In the genomic region with DNA sequence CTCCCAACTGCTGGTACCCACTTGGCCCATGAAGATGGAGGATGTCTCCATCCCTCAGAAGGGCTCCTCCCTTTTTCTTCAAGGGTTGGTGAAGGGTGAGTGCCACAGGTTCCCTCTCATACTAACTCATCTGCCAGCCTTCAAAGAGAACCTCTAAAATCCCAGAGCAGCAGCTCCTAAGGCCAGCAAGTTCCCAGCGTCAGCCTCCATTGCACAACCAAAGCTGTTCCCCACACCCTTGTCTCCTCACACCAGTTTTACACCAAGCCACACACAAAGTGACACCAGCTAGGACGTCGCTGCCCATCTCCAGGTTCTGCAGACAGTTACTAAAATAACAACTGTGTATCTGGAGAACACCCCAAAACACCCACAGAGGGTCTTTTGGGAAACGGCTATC, we compare ENCODE assay signal across 10 mouse cellular contexts.
DNase-seq lines count a peak whose midpoint lies in the region; ATAC-seq and TF ChIP-seq lines count a peak whose summit lies in the region.
"Had no signal": no experiment of that assay in that cellular context is flagged by ENCODE, and none has a peak within 500 bp of the region (broad histone marks: within the 10 kb centered on the region; RNA-seq: fewer than 3 reads in every experiment).

No protein-coding gene starts in this region.

- H3K4me3 ChIP-seq in hindbrain, embryonic 13.5 days = no peak overlapping the region
- no peak overlapping the region for H3K4me3 ChIP-seq in hindbrain, embryonic 14.5 days (replicated peaks; ENCODE audit: low read length)
- H3K4me3 ChIP-seq in midbrain, embryonic 10.5 days = no peak overlapping the region
- no peak overlapping the region for H3K4me3 ChIP-seq in midbrain, postnatal 0 days (ENCODE audit: low read depth, low read length)
- H3K4me3 ChIP-seq in embryonic facial prominence, embryonic 10.5 days = no peak overlapping the region
- H3K4me3 ChIP-seq in embryonic facial prominence, embryonic 15.5 days (replicated peaks) = no peak overlapping the region
- H3K4me3 ChIP-seq in thymus, adult 2 months (ENCODE audit: control insufficient read depth, insufficient read depth, low read length) = no peak overlapping the region
- H3K4me3 ChIP-seq: forebrain, embryonic 15.5 days had no signal

- ATAC-seq in hindbrain, embryonic 13.5 days (ENCODE audit: low FRiP score) = no peak
- no peak for ATAC-seq in hindbrain, embryonic 14.5 days (ENCODE audit: low FRiP score)
- no peak for ATAC-seq in midbrain, postnatal 0 days (ENCODE audit: low FRiP score)
- ATAC-seq in embryonic facial prominence, embryonic 15.5 days (ENCODE audit: insufficient number of reproducible peaks, low FRiP score, low TSS enrichment, low read depth) = no peak

- H3K4me1 ChIP-seq in hindbrain, embryonic 13.5 days (replicated peaks) = peaks cover 44% of the 10 kb centered on the region
- H3K4me1 ChIP-seq in hindbrain, embryonic 14.5 days (replicated peaks; ENCODE audit: control insufficient read depth, insufficient read depth, low read length) = peaks cover 15% of the 10 kb centered on the region
- H3K4me1 ChIP-seq in midbrain, embryonic 10.5 days = peaks cover 40% of the 10 kb centered on the region
- H3K4me1 ChIP-seq in midbrain, postnatal 0 days (ENCODE audit: insufficient read depth, low read length) = 0 out of 2 replicates have a peak, but pooled peaks cover 6% of the 10 kb centered on the region
- H3K4me1 ChIP-seq in embryonic facial prominence, embryonic 10.5 days = peaks cover 39% of the 10 kb centered on the region
- H3K4me1 ChIP-seq in embryonic facial prominence, embryonic 15.5 days = peaks cover 38% of the 10 kb centered on the region
- peaks cover 8% of the 10 kb centered on the region; the same call in 1 of the 2 replicates for H3K4me1 ChIP-seq in thymus, adult 2 months (replicated peaks; ENCODE audit: control insufficient read depth, insufficient read depth, low read length)

- 95% methylated on average over 4 of the region's 4 CpGs for WGBS in hindbrain, embryonic 13.5 days
- 93% methylated on average over 4 of the region's 4 CpGs for WGBS in hindbrain, embryonic 14.5 days
- WGBS in midbrain, embryonic 10.5 days = 88% methylated on average over 4 of the region's 4 CpGs
- 88% methylated on average over 4 of the region's 4 CpGs for WGBS in midbrain, postnatal 0 days
- WGBS in embryonic facial prominence, embryonic 10.5 days = 88% methylated on average over 4 of the region's 4 CpGs
- 90% methylated on average over 4 of the region's 4 CpGs for WGBS in embryonic facial prominence, embryonic 15.5 days
- WGBS in thymus, adult 2 months = 95% methylated on average over 4 of the region's 4 CpGs

- no peak for TF ChIP-seq CTCF in midbrain, postnatal 0 days (IDR thresholded peaks at IDR 0.05)
- no peak for TF ChIP-seq CTCF in thymus, adult 2 months (IDR thresholded peaks at IDR 0.05; ENCODE audit: borderline replicate concordance, control insufficient read depth, extremely low read depth, insufficient read depth, low read length, poor library complexity)

- no peak overlapping the region for H3K9ac ChIP-seq in hindbrain, embryonic 13.5 days
- no peak overlapping the region for H3K9ac ChIP-seq in hindbrain, embryonic 14.5 days
- H3K9ac ChIP-seq in midbrain, postnatal 0 days (replicated peaks; ENCODE audit: low read length, poor library complexity, severe bottlenecking) = no peak overlapping the region
- no peak overlapping the region for H3K9ac ChIP-seq in embryonic facial prominence, embryonic 15.5 days
- H3K9ac ChIP-seq: forebrain, embryonic 15.5 days had no signal

- DNase-seq in hindbrain, embryonic 14.5 days (ENCODE audit: low spot score) = no peak
- DNase-seq in midbrain, embryonic 10.5 days (ENCODE audit: low spot score) = no peak
- no peak for DNase-seq in midbrain, postnatal 0 days (ENCODE audit: low spot score)
- no peak for DNase-seq in embryonic facial prominence, embryonic 10.5 days (ENCODE audit: low spot score)
- DNase-seq in right cerebral cortex, adult 2 months (ENCODE audit: low spot score in 2 of 2) = no peak
- no peak for DNase-seq in thymus, adult 2 months
- DNase-seq: cerebellum, adult 18-20 months had no signal

- no peak for TF ChIP-seq POLR2A in thymus, adult 2 months (IDR thresholded peaks at IDR 0.05; ENCODE audit: control insufficient read depth, extremely low read depth, insufficient read depth, low read length, poor library complexity)

- H3K9me3 ChIP-seq in hindbrain, embryonic 13.5 days = no peaks in the 10 kb centered on the region
- H3K9me3 ChIP-seq in hindbrain, embryonic 14.5 days (ENCODE audit: control insufficient read depth, low read length) = no peaks in the 10 kb centered on the region
- no peaks in the 10 kb centered on the region for H3K9me3 ChIP-seq in midbrain, embryonic 10.5 days (replicated peaks)
- no peaks in the 10 kb centered on the region for H3K9me3 ChIP-seq in midbrain, postnatal 0 days (ENCODE audit: low read length)
- H3K9me3 ChIP-seq in embryonic facial prominence, embryonic 10.5 days = no peaks in the 10 kb centered on the region
- H3K9me3 ChIP-seq in embryonic facial prominence, embryonic 15.5 days (replicated peaks) = no peaks in the 10 kb centered on the region
- H3K9me3 ChIP-seq: forebrain, embryonic 15.5 days had no signal

- no peaks in the 10 kb centered on the region for H3K36me3 ChIP-seq in hindbrain, embryonic 13.5 days
- H3K36me3 ChIP-seq in hindbrain, embryonic 14.5 days (replicated peaks; ENCODE audit: control insufficient read depth, insufficient read depth) = no peaks in the 10 kb centered on the region
- no peaks in the 10 kb centered on the region for H3K36me3 ChIP-seq in midbrain, embryonic 10.5 days
- H3K36me3 ChIP-seq in midbrain, postnatal 0 days (ENCODE audit: insufficient read depth, low read length) = no peaks in the 10 kb centered on the region
- H3K36me3 ChIP-seq in embryonic facial prominence, embryonic 10.5 days (replicated peaks) = no peaks in the 10 kb centered on the region
- H3K36me3 ChIP-seq in embryonic facial prominence, embryonic 15.5 days = no peaks in the 10 kb centered on the region
- H3K36me3 ChIP-seq in thymus, adult 2 months (ENCODE audit: control insufficient read depth, insufficient read depth, low read length) = no peaks in the 10 kb centered on the region
- H3K36me3 ChIP-seq: forebrain, embryonic 15.5 days had no signal

- H3K27me3 ChIP-seq in hindbrain, embryonic 13.5 days = peaks cover 61% of the 10 kb centered on the region
- H3K27me3 ChIP-seq in hindbrain, embryonic 14.5 days (ENCODE audit: control insufficient read depth, insufficient read depth, low read length) = no peaks in the 10 kb centered on the region
- H3K27me3 ChIP-seq in midbrain, embryonic 10.5 days (ENCODE audit: low read depth, poor library complexity, severe bottlenecking) = peaks cover 45% of the 10 kb centered on the region
- H3K27me3 ChIP-seq in midbrain, postnatal 0 days (ENCODE audit: insufficient read depth, low read length) = no peaks in the 10 kb centered on the region
- H3K27me3 ChIP-seq in embryonic facial prominence, embryonic 10.5 days (replicated peaks; ENCODE audit: low read depth, poor library complexity, severe bottlenecking) = peaks cover 12% of the 10 kb centered on the region; the same call in 1 of the 2 replicates
- H3K27me3 ChIP-seq in embryonic facial prominence, embryonic 15.5 days = no peaks in the 10 kb centered on the region
- H3K27me3 ChIP-seq in thymus, adult 2 months (ENCODE audit: control insufficient read depth, insufficient read depth, low read length) = no peaks in the 10 kb centered on the region

- no peak overlapping the region for H3K4me2 ChIP-seq in hindbrain, embryonic 13.5 days
- no peak overlapping the region for H3K4me2 ChIP-seq in hindbrain, embryonic 14.5 days (replicated peaks)
- no peak overlapping the region for H3K4me2 ChIP-seq in midbrain, postnatal 0 days (ENCODE audit: low read depth, low read length, poor library complexity, severe bottlenecking)
- H3K4me2 ChIP-seq in embryonic facial prominence, embryonic 15.5 days (replicated peaks) = no peak overlapping the region
- H3K4me2 ChIP-seq: forebrain, embryonic 15.5 days had no signal

- H3K27ac ChIP-seq in hindbrain, embryonic 13.5 days = peak overlapping the region; percentile 56
- H3K27ac ChIP-seq in hindbrain, embryonic 14.5 days = no peak overlapping the region
- H3K27ac ChIP-seq in midbrain, embryonic 10.5 days (replicated peaks) = peak overlapping the region; percentile 58
- H3K27ac ChIP-seq in midbrain, postnatal 0 days (ENCODE audit: low read depth, low read length) = no peak overlapping the region
- peak overlapping the region; percentile 73 for H3K27ac ChIP-seq in embryonic facial prominence, embryonic 10.5 days (replicated peaks)
- H3K27ac ChIP-seq in embryonic facial prominence, embryonic 15.5 days (replicated peaks) = 0 out of 2 replicates have a peak overlapping the region, but pooled peaks have one; percentile 55
- no peak overlapping the region for H3K27ac ChIP-seq in thymus, adult 2 months (ENCODE audit: control insufficient read depth, insufficient read depth, low read length)
- H3K27ac ChIP-seq: forebrain, embryonic 15.5 days had no signal

Comparison
In these comparisons a context has a peak if more than half of its experiments do, and no peak if none do; other contexts are left out.
1. H3K27ac ChIP-seq: peak in hindbrain, embryonic 13.5 days (single experiment), midbrain, embryonic 10.5 days (single experiment), embryonic facial prominence, embryonic 10.5 days (single experiment) and embryonic facial prominence, embryonic 15.5 days (single experiment); none in hindbrain, embryonic 14.5 days (single experiment), midbrain, postnatal 0 days (single experiment) and thymus, adult 2 months (single experiment).